Comparison of ENCODE assay signal across 10 mouse cellular contexts in genomic region chr6:103512911-103513321, GRCm38 (mm10). TPM values are rescaled to one million over a fixed set of nuclear protein-coding genes. Genes with fewer than 3 reads are reported as not detected.
DNase-seq lines count a peak whose midpoint lies in the region; ATAC-seq lines count a peak whose summit lies in the region.
"Had no signal": no experiment of that assay in that cellular context is flagged by ENCODE, and none has a peak within 500 bp of the region (broad histone marks: within the 10 kb centered on the region; RNA-seq: fewer than 3 reads in every experiment).

No protein-coding gene starts in this region.

- peak overlapping the region; percentile 98 for H3K27ac ChIP-seq in hindbrain, embryonic 14.5 days
- H3K27ac ChIP-seq: heart, embryonic 15.5 days; lung, embryonic 15.5 days had no signal

- no peaks in the 10 kb centered on the region for H3K9me3 ChIP-seq in hindbrain, embryonic 14.5 days (ENCODE audit: control insufficient read depth, low read length)
- H3K9me3 ChIP-seq: heart, embryonic 15.5 days; lung, embryonic 15.5 days had no signal

- peak overlapping the region; percentile 97 for H3K9ac ChIP-seq in hindbrain, embryonic 14.5 days
- H3K9ac ChIP-seq: heart, embryonic 15.5 days; lung, embryonic 15.5 days had no signal

- DNase-seq in embryo, embryonic 10.5 days (ENCODE audit: low spot score) = peak; percentile 22
- DNase-seq in embryo, embryonic 10 days (ENCODE audit: low spot score) = no peak
- peak; percentile 24 for DNase-seq in right cerebral cortex, adult 18-20 months
- DNase-seq in right cerebral cortex, postnatal 14 days = no peak
- DNase-seq in hindbrain, embryonic 14.5 days (ENCODE audit: low spot score) = peak; percentile 53
- DNase-seq in retina, postnatal 1 day = peak; percentile 22
- DNase-seq in gastrocnemius, postnatal 36 days = no peak

- peak overlapping the region; percentile 76 for H3K4me2 ChIP-seq in hindbrain, embryonic 14.5 days (replicated peaks)

- H3K36me3 ChIP-seq in hindbrain, embryonic 14.5 days (replicated peaks; ENCODE audit: control insufficient read depth, insufficient read depth) = no peaks in the 10 kb centered on the region
- H3K36me3 ChIP-seq: heart, embryonic 15.5 days; lung, embryonic 15.5 days had no signal

- ATAC-seq in hindbrain, embryonic 14.5 days (ENCODE audit: low FRiP score) = no peak
- no peak for ATAC-seq in activated CD4-positive, CD25-positive, alpha-beta regulatory T cell, adult 4 months

- WGBS in hindbrain, embryonic 14.5 days = 36% methylated on average over 6 of the region's 6 CpGs

- intact Hi-C loops in gastrocnemius, postnatal 36 days (cut with DNase I) = no loop called here

- H3K4me3 ChIP-seq in hindbrain, embryonic 14.5 days (replicated peaks; ENCODE audit: low read length) = peak overlapping the region; percentile 59

- H3K27me3 ChIP-seq in hindbrain, embryonic 14.5 days (ENCODE audit: control insufficient read depth, insufficient read depth, low read length) = no peaks in the 10 kb centered on the region; the same call in 1 of the 2 replicates

- peaks cover 18% of the 10 kb centered on the region for H3K4me1 ChIP-seq in hindbrain, embryonic 14.5 days (replicated peaks; ENCODE audit: control insufficient read depth, insufficient read depth, low read length)

RNA-seq across cellular contexts. Expression of gene Chl1, which starts 2.5 kb away (rescaled TPM):
- 137 and 150 TPM in 2 replicates for polyA plus RNA-seq in hindbrain, embryonic 14.5 days (2014; fragmentation: Nextera tagmentation; extraction: Ambion mirVana)
- not detected for polyA plus RNA-seq in activated CD4-positive, CD25-positive, alpha-beta regulatory T cell, adult 4 months (2017; shearing (Covaris generic))
- under 1 TPM; 0.30 to 0.51 TPM for total RNA-seq in gastrocnemius, postnatal 36 days (2021)

Comparison
In these comparisons a context has a peak if more than half of its experiments do, and no peak if none do; other contexts are left out.
1. DNase-seq: peak in embryo, embryonic 10.5 days (single experiment), right cerebral cortex, adult 18-20 months (single experiment), hindbrain, embryonic 14.5 days (single experiment) and retina, postnatal 1 day (single experiment); none in embryo, embryonic 10 days (single experiment), right cerebral cortex, postnatal 14 days (single experiment) and gastrocnemius, postnatal 36 days (0 of 2).
2. RNA of gene Chl1, which starts 2.5 kb away (polyA plus RNA-seq): 137 to 150 TPM in hindbrain, embryonic 14.5 days; not detected in activated CD4-positive, CD25-positive, alpha-beta regulatory T cell, adult 4 months; every median in the first group is over 100 times any median in the second.